Mouse (Mus musculus) activated CD4-positive, CD25-positive, alpha-beta regulatory T cell, adult 4 months (primary cell): Measurements from ENCODE around the gene Zbed4. TPM values are rescaled to one million over a fixed set of nuclear protein-coding genes. Genes with fewer than 3 reads are reported as not detected.
"Not testable (repeated sequence)": the region's sequence is repeated elsewhere in the genome, so short reads cannot be mapped to it uniquely, and the experiment has no call there.

Source experiments
- ATAC-seq: one replicate; pipeline ENCODE4 v1.8.0; 2017
- polyA plus RNA-seq, 2 experiments: library from polyadenylated mRNA; unstranded; fragments of 100-300 nt; shearing (Covaris generic); gene quantifications; one replicate each; pipeline ENCODE4 v1.2.1; 2017

Gene Zbed4
- polyA plus RNA-seq, 2 experiments from 2014 or later: 6.3 to 7.2 TPM

GRCm38 (mm10) chr15:88813873-88814272, 62.4 kb downstream of the Zbed4 start:
- not testable (repeated sequence) for ATAC-seq

GRCm38 (mm10) chr15:88814411-88815047, 63.1 kb downstream of the Zbed4 start:
- ATAC-seq: no peak

- ATAC-seq: no peak
Measured at GRCm38 (mm10) chr15:88815196-88815700, 63.8 kb downstream of the Zbed4 start.

GRCm38 (mm10) chr15:88819026-88819905, 67.8 kb downstream of the Zbed4 start, which contains the start of the genes Alg12 and Creld2:
TSS of gene Alg12 (minus strand) at chr15:88819318.
TSS of gene Creld2 (plus strand) at chr15:88819646.
- ATAC-seq: peak; percentile 99

GRCm38 (mm10) chr15:88819906-88820303, 68.4 kb downstream of the Zbed4 start:
- no peak for ATAC-seq

- no peak for ATAC-seq
Measured at GRCm38 (mm10) chr15:88821403-88821802, 69.9 kb downstream of the Zbed4 start.

- no peak for ATAC-seq
Measured at GRCm38 (mm10) chr15:88822513-88822912, 71.1 kb downstream of the Zbed4 start.

- ATAC-seq: no peak
Measured at GRCm38 (mm10) chr15:88823376-88823775, 71.9 kb downstream of the Zbed4 start.

GRCm38 (mm10) chr15:88827466-88827865, 76.0 kb downstream of the Zbed4 start:
- no peak for ATAC-seq

- ATAC-seq: peak; percentile 50
Measured at GRCm38 (mm10) chr15:88827991-88828799, 76.7 kb downstream of the Zbed4 start.

- ATAC-seq: peak; percentile 94
Measured at GRCm38 (mm10) chr15:88828800-88829705, 77.6 kb downstream of the Zbed4 start.

GRCm38 (mm10) chr15:88829791-88830440, 78.5 kb downstream of the Zbed4 start:
- ATAC-seq: no peak

- no peak for ATAC-seq
Measured at GRCm38 (mm10) chr15:88830696-88831095, 79.2 kb downstream of the Zbed4 start.

GRCm38 (mm10) chr15:88831482-88831881, 80.0 kb downstream of the Zbed4 start:
- no peak for ATAC-seq

- no peak for ATAC-seq
Measured at GRCm38 (mm10) chr15:88832536-88832935, 81.1 kb downstream of the Zbed4 start.

Other genes starting within 250 kb of the Zbed4 start
- gene Zdhhc25, start 151.4 kb upstream of the Zbed4 start, polyA plus RNA-seq: not detected
- 10 to 100 TPM; 15.9 to 17.9 TPM for gene Brd1, start 17.4 kb upstream of the Zbed4 start, polyA plus RNA-seq
- gene Alg12, start 67.7 kb downstream of the Zbed4 start, polyA plus RNA-seq: 10 to 100 TPM; 13.5 to 15.0 TPM
- gene Creld2, start 68.0 kb downstream of the Zbed4 start, polyA plus RNA-seq: 10 to 100 TPM; 25.4 to 30.9 TPM
- gene Pim3, start 110.5 kb downstream of the Zbed4 start, polyA plus RNA-seq: 1 to 10 TPM; 2.6 to 3.6 TPM
- gene Ttll8, start 202.8 kb downstream of the Zbed4 start, polyA plus RNA-seq: not detected
- gene Mlc1, start 227.3 kb downstream of the Zbed4 start, polyA plus RNA-seq: not detected
- gene Mov10l1, start 231.2 kb downstream of the Zbed4 start, polyA plus RNA-seq: not detected